Mouse (Mus musculus) monocyte, adult 5-6 weeks (primary cell): ENCODE measurements around the gene Mtor. TPM values are rescaled to one million over a fixed set of nuclear protein-coding genes. Genes with fewer than 3 reads are reported as not detected.

Source experiments
- ATAC-seq: fragments of 153-309, 156-312 bp; replicated peaks from 2 replicates; pipeline ENCODE4 v1.8.0; 2017; ENCODE audit warnings: mild to moderate bottlenecking; ENCODE audit not compliant: low TSS enrichment, insufficient number of reproducible peaks, severe bottlenecking, poor library complexity, low FRiP score
- total RNA-seq: library from RNA; stranded (forward); fragments of 200-1000, 200-491, 200-594 nt; gene quantifications from 3 replicates; pipeline ENCODE4 v1.2.3, GENCODE M21; 2017

Mtor gene
- total RNA-seq, 1 experiment from 2014 or later = 14.9 TPM

GRCm38 (mm10) chr4:148580765-148581164 lies 132.4 kb downstream of the Mtor start:
- ATAC-seq = no peak

GRCm38 (mm10) chr4:148581422-148581821 lies 133.0 kb downstream of the Mtor start:
- ATAC-seq = no peak

DNA sequence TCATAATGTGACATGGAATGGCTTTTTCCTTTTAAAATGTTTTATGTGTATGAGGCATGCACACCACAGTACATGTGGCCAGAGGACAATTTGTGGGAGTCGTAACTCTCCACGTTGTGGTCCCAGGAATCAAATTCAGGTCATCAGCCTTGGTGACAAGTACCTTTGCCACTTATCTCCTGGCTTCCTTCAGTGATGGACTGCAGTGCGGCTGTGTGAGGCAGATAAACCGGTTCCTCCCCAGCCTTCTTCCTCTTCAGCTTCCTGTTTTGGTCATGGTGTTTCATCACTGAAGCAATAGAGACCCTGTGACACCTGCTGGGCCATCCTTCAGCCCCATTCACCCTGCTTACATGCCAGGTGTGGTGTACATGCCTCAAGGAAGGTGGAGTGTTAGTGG lies 134.8 kb downstream of the Mtor start:
- peak; percentile 34; the same call in 1 of the 2 replicates for ATAC-seq

GRCm38 (mm10) chr4:148586648-148587047 lies 138.2 kb downstream of the Mtor start:
- no peak for ATAC-seq

DNA sequence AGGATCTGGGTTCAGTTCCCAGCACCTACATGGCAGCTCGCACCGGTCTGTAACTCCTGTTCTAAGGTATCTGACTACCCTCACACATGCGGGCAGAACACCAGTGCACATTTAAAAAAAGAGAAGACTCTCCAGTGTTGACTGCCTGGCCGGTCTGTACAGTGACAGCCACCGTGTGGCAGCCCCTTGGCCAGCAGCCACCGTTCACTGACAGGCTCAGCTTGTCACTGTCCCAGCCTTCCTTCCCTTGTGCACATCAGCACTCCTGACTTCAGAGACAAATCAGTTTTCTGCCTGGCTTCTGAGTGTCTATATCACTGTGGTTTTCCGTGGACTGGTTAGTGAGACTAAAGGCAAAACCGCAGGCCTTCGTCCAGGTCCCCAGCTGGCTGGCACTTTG lies 140.4 kb downstream of the Mtor start:
- ATAC-seq = no peak

DNA sequence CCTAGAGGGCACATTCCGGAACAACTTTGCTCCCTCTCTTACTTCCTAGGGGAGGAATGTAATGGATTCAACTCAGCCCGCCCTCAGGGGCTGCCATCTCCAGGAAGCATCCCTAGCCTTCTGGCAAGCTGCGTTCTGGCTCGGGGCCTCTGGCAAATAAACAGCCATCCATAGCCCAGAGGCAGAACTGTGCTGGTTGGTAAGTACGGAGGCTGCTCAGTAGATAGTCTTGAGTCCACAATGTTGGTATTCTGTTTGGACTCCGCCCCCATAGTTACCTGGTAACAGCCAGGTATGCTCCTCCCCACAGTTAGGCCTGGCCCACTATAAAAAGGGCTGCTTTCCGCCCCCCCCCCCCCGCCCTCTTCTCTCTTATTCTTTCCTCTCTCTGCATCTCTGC lies 141.2 kb downstream of the Mtor start:
- no peak for ATAC-seq

- ATAC-seq = no peak
These were observed 142.2 kb downstream of the Mtor start for GRCm38 (mm10) chr4:148590421-148591170.

- peak; percentile 98 for ATAC-seq
These were observed 142.8 kb downstream of the Mtor start, which contains the start of gene Srm for GRCm38 (mm10) chr4:148591171-148591630. Srm (plus strand) TSS chr4:148591503.

GRCm38 (mm10) chr4:148591637-148592380 lies 143.4 kb downstream of the Mtor start:
- ATAC-seq = no peak

- ATAC-seq = no peak
These were observed 145.6 kb downstream of the Mtor start for GRCm38 (mm10) chr4:148593996-148594395.

DNA sequence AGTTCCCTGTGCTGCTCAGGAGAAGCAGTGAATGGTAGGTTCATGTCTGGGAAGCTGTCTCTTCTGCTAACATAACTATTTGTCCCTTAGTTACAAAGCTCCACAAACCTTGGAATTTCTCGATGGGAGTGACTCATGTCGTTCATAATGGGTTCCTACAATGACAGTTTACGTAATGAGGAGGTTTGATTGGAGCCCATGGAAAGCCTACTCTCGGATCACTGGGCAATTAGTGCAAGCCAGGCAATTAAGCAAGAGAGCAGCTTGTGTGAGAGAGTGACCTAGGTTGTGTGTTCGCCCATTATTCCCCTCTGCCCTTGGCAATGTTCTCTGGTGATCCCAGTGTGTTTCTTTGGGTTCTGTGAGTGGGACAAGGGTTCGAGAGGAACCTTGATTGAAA lies 147.5 kb downstream of the Mtor start:
- no peak for ATAC-seq

DNA sequence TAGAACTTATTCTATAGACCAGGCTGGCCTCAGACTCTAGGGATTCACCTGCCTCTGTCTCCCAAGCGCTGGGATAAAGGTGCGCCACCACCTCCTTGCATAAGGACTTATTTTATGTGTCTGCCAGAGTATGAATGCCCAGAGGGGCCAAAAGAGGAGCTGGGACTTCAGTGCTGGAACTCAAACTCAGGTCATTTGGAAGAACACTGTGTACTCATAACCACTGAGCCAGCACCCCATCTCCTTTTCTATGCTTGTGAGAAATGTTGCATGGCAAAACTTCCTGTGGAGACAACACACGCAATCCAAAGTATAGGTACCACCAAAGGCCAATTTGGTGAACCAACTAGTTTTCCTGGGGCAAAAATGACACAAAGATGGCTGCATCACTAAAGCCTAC lies 148.3 kb downstream of the Mtor start:
- no peak for ATAC-seq

- ATAC-seq = no peak
These were observed 150.4 kb downstream of the Mtor start for GRCm38 (mm10) chr4:148598826-148599225.

DNA sequence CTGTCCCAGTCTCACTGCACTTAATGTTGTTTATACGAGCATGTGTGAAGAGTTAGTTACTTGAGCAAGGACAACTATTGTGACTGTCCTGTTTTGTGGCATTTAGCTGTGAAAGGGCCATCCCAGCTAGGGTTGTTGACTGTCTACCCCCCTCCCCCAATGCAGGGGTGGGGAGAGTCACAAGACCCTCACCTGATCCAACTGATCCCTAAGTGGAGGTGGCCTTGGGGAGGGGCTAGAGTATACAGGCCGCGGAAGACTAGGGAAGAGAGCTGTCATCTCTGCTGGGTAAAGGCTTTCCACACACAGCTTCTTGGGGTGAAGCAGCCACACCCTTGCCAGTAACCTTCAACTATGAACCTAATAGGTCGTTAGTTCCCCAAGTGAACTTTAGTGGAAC lies 151.9 kb downstream of the Mtor start:
- no peak for ATAC-seq

- ATAC-seq = no peak
These were observed 153.5 kb downstream of the Mtor start for GRCm38 (mm10) chr4:148601871-148602270.

DNA sequence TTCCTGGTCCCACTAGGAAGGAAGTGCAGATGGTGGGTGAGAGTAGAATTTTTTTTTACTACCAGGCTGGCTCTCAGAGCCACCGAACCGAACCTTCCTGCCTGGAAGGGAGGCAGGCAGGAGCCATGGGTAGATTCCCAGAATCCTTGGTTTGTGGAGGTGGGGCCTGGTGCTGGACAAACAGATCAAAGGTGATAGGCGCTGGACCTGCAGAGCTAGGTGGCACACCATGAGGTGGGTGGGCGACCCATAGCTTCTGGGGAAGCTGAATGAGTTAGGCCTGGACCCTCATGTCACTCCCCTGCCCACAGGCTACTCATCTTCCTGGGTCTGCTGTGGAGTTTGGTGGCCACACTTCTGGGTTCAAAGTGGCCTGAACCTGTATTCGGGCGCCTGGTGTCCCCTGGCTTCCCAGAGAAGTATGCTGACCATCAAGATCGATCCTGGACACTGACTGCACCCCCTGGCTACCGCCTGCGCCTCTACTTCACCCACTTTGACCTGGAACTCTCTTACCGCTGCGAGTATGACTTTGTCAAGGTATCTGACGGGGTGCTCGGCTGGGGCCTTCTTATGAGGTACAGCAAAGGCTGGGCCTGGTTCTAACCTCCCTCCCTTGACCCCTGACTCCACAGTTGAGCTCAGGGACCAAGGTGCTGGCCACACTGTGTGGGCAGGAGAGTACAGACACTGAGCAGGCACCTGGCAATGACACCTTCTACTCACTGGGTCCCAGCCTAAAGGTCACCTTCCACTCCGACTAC lies 154.1 kb downstream of the Mtor start, which contains the start of gene Masp2:
Gene Masp2 (plus strand): TSS at position 198 of the 764 bp plus-strand sequence.
- no peak for ATAC-seq

- ATAC-seq = no peak
These were observed 155.1 kb downstream of the Mtor start for GRCm38 (mm10) chr4:148603376-148604139.

- no peak for ATAC-seq
These were observed 155.7 kb downstream of the Mtor start for GRCm38 (mm10) chr4:148604141-148604540.
